Mouse (Mus musculus) liver, embryonic 14.5 days (tissue): ENCODE data around the gene Zfp212. TPM values are rescaled to one million over a fixed set of nuclear protein-coding genes. Genes with fewer than 3 reads are reported as not detected.
"Not testable (repeated sequence)": the region's sequence is repeated elsewhere in the genome, so short reads cannot be mapped to it uniquely, and the experiment has no call there.

Experiments used
- ATAC-seq: fragments of 200-750 bp; cut with Nextera tagmentation; 2 replicates; pipeline ENCODE4 v1.8.0; 2017; ENCODE audit warnings: moderate number of reproducible peaks, mild to moderate bottlenecking, moderate library complexity; ENCODE audit not compliant: insufficient read depth
- DNase-seq, 3 experiments: peaks; one replicate each; pipeline ENCODE4 v3.0.0-alpha.2; 2012 to 2013; ENCODE audit warnings: low read depth in 3 of 3, low spot score in 3 of 3
- H3K27ac ChIP-seq: fragments of 300-500 bp; sonication (generic); 2 replicates; pipeline ENCODE4 v1.5.1; 2014; ENCODE audit warnings: moderate library complexity, mild to moderate bottlenecking, control low read depth, inconsistent platforms
- H3K27me3 ChIP-seq: fragments of 300-500 bp; sonication (generic); 2 replicates; pipeline ENCODE4 v1.6.1; 2014; ENCODE audit warnings: mild to moderate bottlenecking, low read length, moderate library complexity; ENCODE audit not compliant: control insufficient read depth, insufficient read depth
- H3K36me3 ChIP-seq: fragments of 300-500 bp; sonication (generic); replicated peaks from 2 replicates; pipeline ENCODE4 v1.6.1; 2014; ENCODE audit warnings: low read depth; ENCODE audit not compliant: control insufficient read depth, insufficient read depth
- H3K4me1 ChIP-seq, 2 experiments: fragments of 200-500 bp in 1 of 2; fragments of 300-500 bp in 1 of 2; sonication (generic) in 1 of 2; replicated peaks; 2 replicates each; pipeline ENCODE4 v1.6.1; 2012 to 2014; ENCODE audit warnings: antibody characterized with exemption in 1 of 2, inconsistent platforms in 1 of 2, low read length in 1 of 2; ENCODE audit not compliant: control insufficient read depth in 2 of 2, insufficient read depth in 2 of 2
- H3K4me2 ChIP-seq: fragments of 300-500 bp; sonication (generic); 2 replicates; pipeline ENCODE4 v1.6.1; 2014; ENCODE audit warnings: low read depth, mild to moderate bottlenecking, control low read depth, moderate library complexity
- H3K4me3 ChIP-seq, 2 experiments: fragments of 200-500 bp in 1 of 2; fragments of 300-500 bp in 1 of 2; sonication (generic) in 1 of 2; 2 replicates each; pipeline ENCODE4 v1.5.1; 2012 to 2014; ENCODE audit warnings: low read depth in 2 of 2, low read length in 2 of 2, mild to moderate bottlenecking in 2 of 2, control low read depth in 1 of 2, inconsistent platforms in 1 of 2, moderate library complexity in 1 of 2; ENCODE audit not compliant: insufficient read depth in 1 of 2
- H3K9ac ChIP-seq: fragments of 300-500 bp; sonication (generic); replicated peaks from 2 replicates; pipeline ENCODE4 v1.6.1; 2014; ENCODE audit warnings: mild to moderate bottlenecking, control low read depth, moderate library complexity
- H3K9me3 ChIP-seq: fragments of 300-500 bp; sonication (generic); 2 replicates; pipeline ENCODE4 v1.6.1; 2016; ENCODE audit warnings: low read length, mixed read lengths; ENCODE audit not compliant: control insufficient read depth
- CTCF ChIP-seq: IDR thresholded peaks from 2 replicates; pipeline ENCODE4 v1.5.1; 2016; ENCODE audit warnings: antibody characterized with exemption, low read depth, control low read depth
- EP300 ChIP-seq: IDR thresholded peaks from 2 replicates; pipeline ENCODE4 v1.6.1; 2016; ENCODE audit warnings: antibody characterized with exemption, low read depth
- WGBS: fragments of 180-500 bp; shearing (Covaris S2); extraction: QIAGEN DNeasy Blood & Tissue Kit; methylation state at CpG from one replicate; pipeline ENCODE4 v1.1.7; 2014; ENCODE audit not compliant: insufficient replicate concordance; 5-methylcytosine and 5-hydroxymethylcytosine counted together
- polyA plus RNA-seq, 2 experiments: library from polyadenylated mRNA; depleted of rRNA in 1 of 2; stranded (reverse) in 1 of 2; unstranded in 1 of 2; fragments of >200 nt; fragmentation: Nextera tagmentation in 1 of 2; extraction: Ambion mirVana in 1 of 2; gene quantifications; 2 replicates each; pipeline versions ENCODE4 v1.2.1 to v1.2.3; 2012 to 2014

The Zfp212 gene
- polyA plus RNA-seq, 2 experiments = 3.0 to 4.7 TPM

- Histone ChIP-seq H3K36me3 (no peaks in the 10 kb centered on the region; the same call in none of the 2 replicates), H3K27me3 (no peaks in the 10 kb centered on the region), H3K9ac (peak within 1 kb of the TSS; percentile 87), H3K9me3 (no peaks in the 10 kb centered on the region), H3K4me3 (peak within 1 kb of the TSS; percentile 82 to 84), H3K4me1 (peaks cover 9 to 14% of the 10 kb centered on the region in 2 experiments), H3K27ac (peak within 1 kb of the TSS; percentile 76), H3K4me2 (peak within 1 kb of the TSS; percentile 98)
- ATAC-seq (peak; percentile 100), DNase-seq (peak; percentile 87 to 93 (median 90))
- whole genome bisulfite sequencing = under 1% methylated on average over 31 of the region's 31 CpGs
- TF ChIP-seq CTCF (peak; percentile 47), EP300 (no peak)
These were observed 33.0 kb downstream of the Zfp212 start, which contains the start of gene Zfp956 for GRCm38 (mm10) chr6:47953191-47953726. Zfp956 (plus strand) TSS chr6:47953390.

GRCm38 (mm10) chr6:47954425-47954824, 34.1 kb downstream of the Zfp212 start:
- WGBS = 49% methylated on average over 3 of the region's 3 CpGs
- no peak for DNase-seq
- H3K9me3 ChIP-seq = no peaks in the 10 kb centered on the region
- H3K4me3 ChIP-seq = peak overlapping the region in 1 of 2 experiments; percentile 82; a peak in 2 of 4 replicates
- no peak overlapping the region for H3K27ac ChIP-seq
- H3K4me1 ChIP-seq = peaks cover 9 to 14% of the 10 kb centered on the region in 2 experiments
- H3K36me3 ChIP-seq = no peaks in the 10 kb centered on the region; the same call in none of the 2 replicates
- peak overlapping the region; percentile 98 for H3K4me2 ChIP-seq
- no peaks in the 10 kb centered on the region for H3K27me3 ChIP-seq
- TF ChIP-seq EP300 = no peak
- no peak for ATAC-seq
- H3K9ac ChIP-seq = peak overlapping the region; percentile 87

GRCm38 (mm10) chr6:47957816-47958215, 37.5 kb downstream of the Zfp212 start:
- no peak for ATAC-seq
- H3K27me3 ChIP-seq = no peaks in the 10 kb centered on the region
- H3K36me3 ChIP-seq = no peaks in the 10 kb centered on the region; the same call in none of the 2 replicates

GRCm38 (mm10) chr6:47960685-47961421, 40.6 kb downstream of the Zfp212 start:
- 74% methylated on average over 6 of the region's 6 CpGs for WGBS
- Histone ChIP-seq H3K9ac (no peak overlapping the region), H3K9me3 (no peaks in the 10 kb centered on the region), H3K4me2 (no peak overlapping the region), H3K27me3 (no peaks in the 10 kb centered on the region), H3K36me3 (no peaks in the 10 kb centered on the region; the same call in none of the 2 replicates), H3K4me3 (no peak overlapping the region), H3K4me1 (no peaks in the 10 kb centered on the region), H3K27ac (no peak overlapping the region)
- DNase-seq (no peak), ATAC-seq (no peak)
- TF ChIP-seq CTCF (no peak), EP300 (no peak)

More at GRCm38 (mm10) chr6:47957816-47958215, 37.5 kb downstream of the Zfp212 start:
- Histone ChIP-seq H3K9me3 (no peaks in the 10 kb centered on the region), H3K4me1 (peaks cover 9 to 12% of the 10 kb centered on the region in 2 experiments), H3K9ac (no peak overlapping the region), H3K4me2 (no peak overlapping the region), H3K4me3 (no peak overlapping the region), H3K27ac (no peak overlapping the region)
- no peak for DNase-seq
- no peak for TF ChIP-seq CTCF
- TF ChIP-seq EP300 = no peak

GRCm38 (mm10) chr6:47963051-47963450, 42.8 kb downstream of the Zfp212 start:
- no peak overlapping the region for H3K9ac ChIP-seq
- DNase-seq = no peak
- H3K4me2 ChIP-seq = no peak overlapping the region
- WGBS = 73% methylated on average over 7 of the region's 7 CpGs
- no peaks in the 10 kb centered on the region for H3K36me3 ChIP-seq
- no peak overlapping the region for H3K4me3 ChIP-seq
- no peak overlapping the region for H3K27ac ChIP-seq
- ATAC-seq = no peak
- H3K9me3 ChIP-seq = no peaks in the 10 kb centered on the region
- TF ChIP-seq CTCF (no peak), EP300 (no peak)
- H3K4me1 ChIP-seq = no peaks in the 10 kb centered on the region
- H3K27me3 ChIP-seq = no peaks in the 10 kb centered on the region

GRCm38 (mm10) chr6:47968166-47968565, 47.9 kb downstream of the Zfp212 start:
- ATAC-seq, DNase-seq, H3K4me1 ChIP-seq, H3K4me3 ChIP-seq, H3K27me3 ChIP-seq, H3K4me2 ChIP-seq, H3K36me3 ChIP-seq, H3K27ac ChIP-seq, H3K9ac ChIP-seq, H3K9me3 ChIP-seq: not testable (repeated sequence)
- WGBS = 63% methylated on average over 1 of the region's 1 CpGs
